Mouse (Mus musculus) embryo, embryonic 9.5 days (tissue): ENCODE data around the gene Cend1.
"Not testable (repeated sequence)": the region's sequence is repeated elsewhere in the genome, so short reads cannot be mapped to it uniquely, and the experiment has no call there.

Experiments used
- DNase-seq: peaks from one replicate; pipeline ENCODE4 v3.0.0-alpha.2; 2017; ENCODE audit errors: extremely low spot score

The Cend1 gene

GRCm38 (mm10) chr7:141429840-141430584, 721 bp upstream of the Cend1 start:
- no peak for DNase-seq

DNA sequence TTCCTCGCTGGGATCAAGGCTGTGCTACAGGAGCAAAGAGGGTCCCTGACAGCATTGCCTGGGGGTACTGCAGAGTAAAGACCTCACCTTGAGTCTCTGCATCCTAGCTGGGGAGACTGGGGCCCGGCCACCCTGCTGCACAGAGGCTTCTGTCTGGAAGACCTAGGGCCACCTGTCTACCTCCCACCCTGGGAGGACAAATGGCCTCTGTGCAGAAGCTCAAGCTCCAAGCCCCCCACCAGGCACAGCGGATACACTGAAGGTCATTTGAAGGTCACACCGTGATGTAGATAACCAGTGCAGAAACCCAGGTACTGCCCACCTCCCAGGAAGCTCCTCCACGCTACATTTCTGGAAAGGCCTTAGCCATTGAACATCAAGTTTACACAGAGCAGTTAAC, 590 bp downstream of the Cend1 start:
- DNase-seq, result no peak

- no peak for DNase-seq
Observed at GRCm38 (mm10) chr7:141426948-141427730, 2.2 kb downstream of the Cend1 start.

DNA sequence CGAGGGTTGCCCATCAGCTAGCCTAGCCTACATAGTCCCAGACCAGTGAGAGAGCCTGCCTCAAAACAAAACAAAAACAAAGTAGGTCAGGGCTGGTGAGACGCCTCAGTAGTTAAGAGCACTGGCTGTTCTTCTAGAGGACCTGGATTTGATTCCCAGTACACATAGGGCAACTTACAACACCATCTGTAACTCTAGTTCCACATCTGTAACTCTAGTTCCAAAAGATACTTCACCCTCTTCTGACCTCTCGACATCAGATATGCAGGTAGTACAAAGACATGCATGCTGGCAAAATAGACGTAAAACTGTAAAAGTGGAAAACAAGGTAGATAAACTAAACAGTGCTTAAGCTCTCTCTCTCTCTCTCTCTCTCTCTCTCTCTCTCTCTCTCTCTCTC, 5.5 kb downstream of the Cend1 start:
- DNase-seq, result no peak

DNA sequence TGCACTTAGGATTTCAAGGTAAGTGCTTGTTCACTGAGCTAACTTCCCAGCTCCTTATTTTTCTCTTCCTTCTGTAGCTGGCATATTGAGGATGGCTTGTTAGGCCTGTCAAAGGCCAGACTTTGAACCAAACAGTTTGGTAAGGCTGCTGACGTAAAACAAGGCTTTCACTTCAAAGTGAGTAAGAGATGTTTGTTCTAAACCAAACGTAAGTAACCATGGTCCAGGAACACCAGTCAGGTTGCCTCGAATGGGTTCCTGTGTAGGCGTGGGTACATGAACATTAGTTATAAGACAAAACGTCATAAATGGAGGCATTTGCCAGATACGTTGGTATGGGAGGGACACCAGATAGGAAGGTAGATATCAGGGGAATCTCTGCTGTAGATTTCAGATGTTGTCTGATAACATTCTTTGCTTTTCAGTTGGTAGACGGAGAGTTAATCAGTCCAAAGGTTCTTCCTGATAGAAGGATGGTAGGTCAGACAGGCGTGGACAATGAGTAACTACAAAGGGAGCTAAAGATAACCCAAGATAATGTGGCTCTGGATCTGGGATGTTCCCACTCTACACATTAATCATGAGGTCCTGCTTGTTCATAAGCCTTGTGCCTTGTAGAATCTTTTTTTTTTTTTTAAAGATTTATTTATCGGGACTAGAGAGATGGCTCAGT, 9.1 kb downstream of the Cend1 start:
- no peak for DNase-seq

GRCm38 (mm10) chr7:141418970-141419369, 10.3 kb downstream of the Cend1 start:
- DNase-seq, result no peak

- DNase-seq, result no peak
Observed at GRCm38 (mm10) chr7:141417731-141418681, 11.3 kb downstream of the Cend1 start.

- no peak for DNase-seq
Observed at GRCm38 (mm10) chr7:141416144-141416841, 13.0 kb downstream of the Cend1 start.

GRCm38 (mm10) chr7:141413809-141414584, 15.3 kb downstream of the Cend1 start, which contains the start of gene Gatd1:
Gene Gatd1 (minus strand): TSS chr7:141414136.
- peak; percentile 100 for DNase-seq

DNA sequence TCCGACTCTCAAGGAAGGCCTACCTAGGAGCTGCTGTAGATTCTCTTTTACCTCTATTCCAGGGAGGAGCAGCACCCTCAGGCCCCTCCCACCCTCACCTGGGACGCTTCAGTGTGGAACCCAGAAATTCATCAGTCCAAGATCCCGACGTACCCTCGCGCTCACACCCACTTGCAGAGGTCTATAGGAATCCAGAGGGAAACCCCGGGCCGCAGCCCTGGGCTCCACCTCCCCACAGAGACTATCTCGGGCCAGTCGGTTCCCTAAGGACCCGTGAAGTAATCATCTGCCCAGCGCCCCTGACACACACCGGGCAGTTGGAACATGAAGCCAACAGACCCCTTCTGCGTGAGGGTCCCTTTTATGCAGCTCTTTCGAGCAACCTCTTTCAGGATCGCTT, 16.0 kb downstream of the Cend1 start:
- DNase-seq, result no peak

DNA sequence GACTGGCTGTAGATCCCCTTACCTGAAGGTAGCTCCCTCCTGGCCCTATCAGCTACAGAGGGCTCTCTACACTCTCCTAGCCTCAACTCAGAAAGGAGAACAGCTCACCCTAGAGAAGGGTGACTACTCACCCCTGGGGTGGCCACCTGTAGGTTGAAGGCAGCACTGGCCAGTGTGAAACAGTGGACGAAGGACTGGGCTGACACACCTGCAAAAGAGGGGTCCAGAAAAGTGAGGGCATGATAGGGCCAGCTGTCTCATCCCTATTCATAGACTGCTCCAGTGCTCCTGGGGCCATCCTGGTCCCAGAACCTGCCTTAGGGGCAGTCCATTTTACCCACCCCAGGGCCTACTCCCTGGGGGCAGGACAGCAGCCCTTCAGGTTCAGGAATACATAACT, 17.6 kb downstream of the Cend1 start:
- no peak for DNase-seq

DNA sequence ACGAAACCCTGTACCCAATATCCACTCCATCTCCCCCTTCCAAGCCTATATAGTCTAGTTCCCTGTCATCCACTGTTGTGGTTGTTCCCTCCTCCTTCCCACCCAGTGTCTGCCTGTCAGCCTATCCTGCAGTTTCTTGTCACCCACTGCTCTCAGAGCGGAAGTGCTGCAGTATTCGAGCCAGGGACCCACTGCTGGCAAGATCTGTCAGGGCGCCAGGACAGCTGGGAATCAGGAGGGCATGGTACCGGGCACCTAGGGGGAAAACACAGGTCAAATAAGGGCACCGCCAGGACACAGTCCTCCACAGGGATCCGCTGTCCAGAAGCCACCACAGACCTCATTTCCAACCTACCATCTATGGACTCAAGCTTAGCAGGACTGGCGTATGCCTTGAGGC, 18.7 kb downstream of the Cend1 start:
- no peak for DNase-seq

GRCm38 (mm10) chr7:141408833-141409232, 20.5 kb downstream of the Cend1 start:
- DNase-seq, result peak; percentile 87

GRCm38 (mm10) chr7:141407670-141408069, 21.6 kb downstream of the Cend1 start:
- not testable (repeated sequence) for DNase-seq

GRCm38 (mm10) chr7:141405466-141405865, 23.8 kb downstream of the Cend1 start:
- DNase-seq, result no peak

DNA sequence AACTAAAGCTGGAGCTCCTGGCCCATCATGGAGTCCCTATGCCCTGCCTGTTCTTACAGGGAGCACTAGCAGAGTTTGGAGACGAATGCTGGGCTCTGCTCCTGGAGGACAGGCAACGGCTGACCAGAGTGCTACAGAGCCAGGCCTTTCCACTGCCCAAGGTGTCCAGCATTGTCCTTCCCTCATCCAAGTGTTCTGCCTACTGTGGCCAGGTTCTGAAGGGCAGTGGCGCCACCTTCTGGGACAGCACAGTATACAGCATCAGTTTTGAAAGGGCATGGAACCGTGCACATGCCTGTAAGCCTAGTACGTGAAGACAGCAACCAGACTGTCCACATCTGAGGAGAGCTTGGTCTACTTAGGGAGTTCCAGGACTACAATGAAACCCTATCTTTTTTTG, 26.0 kb downstream of the Cend1 start:
- peak; percentile 54 for DNase-seq

GRCm38 (mm10) chr7:141395348-141395747, 33.9 kb downstream of the Cend1 start:
- no peak for DNase-seq

- DNase-seq, result peak; percentile 78
Observed at GRCm38 (mm10) chr7:141394771-141395170, 34.5 kb downstream of the Cend1 start.

DNA sequence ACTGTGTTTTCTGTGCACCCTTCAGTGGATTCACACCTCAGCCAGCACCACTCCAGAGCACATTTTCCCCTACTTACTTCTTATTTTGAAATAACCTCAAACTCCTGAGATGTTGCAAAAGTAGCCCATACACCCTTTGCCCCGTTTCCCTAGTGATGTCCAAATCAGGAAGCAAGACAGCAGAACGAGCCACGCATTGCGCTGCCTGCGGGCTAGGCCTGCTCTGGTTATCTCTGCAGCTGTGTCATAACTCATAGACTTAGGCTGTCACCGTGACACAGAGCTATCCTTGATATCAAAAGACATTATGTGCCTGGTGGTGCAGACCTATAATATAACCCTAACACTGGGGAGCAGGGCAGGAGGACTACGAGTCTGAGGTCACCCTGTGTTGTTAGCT, 35.1 kb downstream of the Cend1 start:
- DNase-seq, result no peak
